Mouse (Mus musculus): Measurements from ENCODE around the gene Zfp667. TPM values are rescaled to one million over a fixed set of nuclear protein-coding genes. Genes with fewer than 3 reads are reported as not detected.

The Zfp667 gene
- polyA plus RNA-seq, 1 experiment, result 2.9 TPM

DNA sequence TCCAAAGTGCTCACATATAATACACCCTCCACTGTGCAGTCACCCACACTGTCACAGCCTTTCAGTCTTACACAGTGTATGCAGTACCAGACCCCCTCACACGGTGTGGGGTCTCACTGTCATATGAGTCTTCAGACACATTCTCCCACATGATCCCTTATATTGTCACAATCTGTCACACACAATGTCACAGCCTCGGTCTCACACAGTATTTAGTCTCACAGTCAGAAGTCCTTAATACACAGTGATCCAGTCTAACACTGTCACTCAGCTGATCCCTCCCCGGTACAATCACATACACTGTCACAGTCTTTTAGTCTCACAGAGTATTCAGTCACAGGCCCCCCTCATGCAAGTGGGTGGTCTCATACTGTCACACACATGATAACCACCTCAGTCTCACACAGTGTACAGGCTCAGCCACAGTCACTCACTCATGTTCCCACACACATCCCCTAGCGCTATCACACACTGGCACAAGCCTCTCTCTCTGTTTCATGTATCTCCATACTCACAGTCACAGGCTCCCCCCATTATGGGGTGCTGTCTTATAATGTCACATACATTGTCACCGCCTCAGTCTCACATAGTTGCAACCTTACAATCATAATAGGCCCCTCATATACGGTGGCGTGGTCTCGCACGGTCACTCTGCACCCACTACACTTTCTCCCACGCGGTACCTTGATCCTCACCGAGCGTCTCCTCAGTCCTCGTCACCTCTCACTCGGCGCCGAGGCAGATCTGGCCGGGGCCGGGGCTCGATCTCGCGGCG lies 44.3 kb downstream of the Zfp667 start:
- no peak for TF ChIP-seq CTCF (IDR thresholded peaks at IDR 0.05; ENCODE audit: low read depth, low read length)
- TF ChIP-seq POLR2A (IDR thresholded peaks at IDR 0.05; ENCODE audit: borderline replicate concordance, low read depth, low read length), result no peak
- no peak overlapping the region for H3K27ac ChIP-seq (ENCODE audit: insufficient read depth, low read depth, low read length)
- H3K4me1 ChIP-seq (ENCODE audit: control insufficient read depth, insufficient read depth, low read length), result no peaks in the 10 kb centered on the region
- H3K4me3 ChIP-seq (ENCODE audit: insufficient read depth, low read length), result peak overlapping the region; percentile 69

DNA sequence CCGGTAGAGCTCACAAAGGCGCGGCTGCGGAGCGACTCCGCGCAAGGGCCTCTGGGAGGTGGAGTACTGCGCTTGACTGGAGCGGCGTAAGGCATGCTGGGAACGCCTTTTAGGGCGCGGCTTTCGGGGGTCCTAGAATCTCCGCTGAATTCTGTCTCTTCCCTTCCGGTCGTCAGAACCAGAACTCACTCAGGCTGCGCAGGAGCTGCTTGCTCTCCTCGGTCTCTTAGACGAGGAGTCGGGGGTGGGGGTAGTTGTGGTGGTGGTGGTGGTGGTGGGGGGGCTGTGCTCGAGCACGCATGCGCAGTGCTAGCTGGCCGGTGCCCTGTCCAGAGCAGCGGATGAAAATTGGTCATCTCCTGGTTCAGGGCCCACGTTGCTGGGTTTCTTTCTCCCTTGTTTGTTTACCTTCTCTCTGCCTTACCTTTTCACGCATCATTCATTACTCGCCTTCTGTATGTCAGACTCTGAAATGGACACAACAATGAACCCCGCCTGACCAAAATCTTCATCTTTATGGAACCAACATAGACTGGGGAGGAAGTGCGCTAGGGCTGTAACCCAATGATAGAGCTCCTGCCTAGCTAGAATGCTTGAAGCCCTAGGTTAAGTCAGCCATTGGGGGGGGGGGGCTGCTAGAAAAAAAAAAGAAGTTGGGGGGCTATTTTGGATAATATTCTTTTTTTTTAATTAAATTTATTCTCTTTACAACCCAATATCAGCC lies 45.0 kb downstream of the Zfp667 start, which contains the start of gene Zfp583:
TSS of gene Zfp583 (minus strand) at position 53 of the 724 bp plus-strand sequence.
- TF ChIP-seq CTCF (IDR thresholded peaks at IDR 0.05; ENCODE audit: low read depth, low read length), result no peak
- TF ChIP-seq POLR2A (IDR thresholded peaks at IDR 0.05; ENCODE audit: borderline replicate concordance, low read depth, low read length), result no peak
- Histone ChIP-seq H3K27ac (ENCODE audit: insufficient read depth, low read depth, low read length) (0 out of 2 replicates have a peak within 1 kb of the TSS, but pooled peaks have one; percentile 29), H3K4me3 (ENCODE audit: insufficient read depth, low read length) (peak within 1 kb of the TSS; percentile 69), H3K4me1 (ENCODE audit: control insufficient read depth, insufficient read depth, low read length) (no peaks in the 10 kb centered on the region)

DNA sequence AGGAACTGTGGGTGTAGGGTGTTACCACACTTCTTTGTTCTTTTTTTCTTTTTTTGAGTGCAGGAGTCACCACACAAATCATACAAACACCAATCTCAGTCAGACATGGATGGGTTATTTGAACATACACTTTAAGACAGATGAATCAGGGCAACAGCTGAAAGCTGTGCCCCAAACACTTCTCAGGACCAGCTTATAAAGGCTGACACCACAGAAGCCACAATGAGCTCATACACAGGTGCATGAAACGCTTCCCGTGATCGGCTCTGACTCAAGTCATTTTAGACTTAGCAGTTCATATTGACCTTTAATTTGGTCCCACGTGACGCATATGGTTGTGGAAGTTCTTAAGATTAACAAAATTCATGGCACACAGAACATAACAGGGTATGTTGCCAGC lies 53.5 kb downstream of the Zfp667 start:
- no peak overlapping the region for H3K4me3 ChIP-seq (ENCODE audit: insufficient read depth, low read length)
- no peak overlapping the region for H3K27ac ChIP-seq (ENCODE audit: insufficient read depth, low read depth, low read length)
- TF ChIP-seq CTCF (IDR thresholded peaks at IDR 0.05; ENCODE audit: low read depth, low read length) (no peak), POLR2A (IDR thresholded peaks at IDR 0.05; ENCODE audit: borderline replicate concordance, low read depth, low read length) (no peak)
- no peaks in the 10 kb centered on the region for H3K4me1 ChIP-seq (ENCODE audit: control insufficient read depth, insufficient read depth, low read length)

DNA sequence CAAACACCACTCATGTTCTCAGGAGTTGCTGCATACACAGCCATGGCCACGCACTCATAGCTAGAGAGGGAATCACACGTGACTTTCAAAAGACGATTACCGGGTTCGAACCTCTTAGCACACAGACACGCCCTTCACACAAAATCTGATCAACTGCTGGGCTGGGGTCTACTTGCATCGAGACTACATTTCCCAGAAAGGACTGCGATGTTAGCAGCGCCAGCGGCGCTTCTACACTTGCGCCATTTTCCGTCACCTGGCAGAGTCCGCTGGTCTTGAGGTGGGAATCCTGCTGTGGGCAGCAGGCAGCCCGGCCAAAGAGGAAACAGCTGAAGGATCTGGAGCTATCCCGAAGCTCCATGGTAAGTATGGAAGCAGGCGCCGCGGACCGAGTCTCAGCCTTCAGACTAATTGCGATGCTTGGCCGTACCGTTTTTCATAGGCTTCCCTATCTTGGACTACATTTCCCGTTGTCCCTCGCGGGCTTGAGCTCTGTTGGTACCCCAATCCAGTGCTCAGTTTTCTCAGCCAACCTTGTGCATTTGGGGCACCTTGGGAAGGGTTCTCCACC lies 57.2 kb downstream of the Zfp667 start, which contains the start of gene Gm3854:
TSS of gene Gm3854 (plus strand) at position 259 of the 571 bp plus-strand sequence.
- no peak for TF ChIP-seq POLR2A (IDR thresholded peaks at IDR 0.05; ENCODE audit: borderline replicate concordance, low read depth, low read length)
- no peak for TF ChIP-seq CTCF (IDR thresholded peaks at IDR 0.05; ENCODE audit: low read depth, low read length)
- H3K4me3 ChIP-seq (ENCODE audit: insufficient read depth, low read length), result peak within 1 kb of the TSS; percentile 48
- no peaks in the 10 kb centered on the region for H3K4me1 ChIP-seq (ENCODE audit: control insufficient read depth, insufficient read depth, low read length)
- no peak within 1 kb of the TSS for H3K27ac ChIP-seq (ENCODE audit: insufficient read depth, low read depth, low read length)

DNA sequence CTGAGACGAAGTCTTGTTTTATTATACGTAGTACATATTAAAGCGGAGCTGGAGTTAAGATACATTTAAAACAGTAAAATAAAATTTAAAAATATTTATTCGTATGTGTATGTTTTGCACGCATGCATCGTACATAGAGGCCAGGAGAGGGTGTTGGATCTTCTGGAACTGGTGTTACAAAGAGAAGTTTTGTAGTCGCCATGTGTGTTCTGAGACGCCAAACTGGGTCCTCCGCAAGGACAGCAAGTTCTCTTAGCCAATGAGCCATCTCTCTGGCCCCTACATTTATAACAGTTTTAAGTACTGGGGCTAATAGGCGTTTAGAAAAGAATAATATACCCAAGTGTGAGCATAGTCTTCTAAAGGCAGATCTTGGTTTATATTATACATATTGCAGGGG lies 57.7 kb downstream of the Zfp667 start:
- H3K4me3 ChIP-seq (ENCODE audit: insufficient read depth, low read length), result no peak overlapping the region
- no peak overlapping the region for H3K27ac ChIP-seq (ENCODE audit: insufficient read depth, low read depth, low read length)
- no peaks in the 10 kb centered on the region for H3K4me1 ChIP-seq (ENCODE audit: control insufficient read depth, insufficient read depth, low read length)
- no peak for TF ChIP-seq POLR2A (IDR thresholded peaks at IDR 0.05; ENCODE audit: borderline replicate concordance, low read depth, low read length)
- no peak for TF ChIP-seq CTCF (IDR thresholded peaks at IDR 0.05; ENCODE audit: low read depth, low read length)

Other genes starting within 250 kb of the Zfp667 start
- gene Nlrp4c, start 241.4 kb upstream of the Zfp667 start, polyA plus RNA-seq (2012; ENCODE audit: insufficient read depth, insufficient read length, missing spikeins), result not detected in 2 replicates
- gene Zfp787, start 130.6 kb upstream of the Zfp667 start, polyA plus RNA-seq (2012; ENCODE audit: insufficient read depth, insufficient read length, missing spikeins), result 22.8 and 25.1 TPM in 2 replicates
- gene Zfp444, start 114.4 kb upstream of the Zfp667 start, polyA plus RNA-seq (2012; ENCODE audit: insufficient read depth, insufficient read length, missing spikeins), result 21.8 and 24.2 TPM in 2 replicates
- not detected in 2 replicates for gene Galp, start 89.5 kb upstream of the Zfp667 start, polyA plus RNA-seq (2012; ENCODE audit: insufficient read depth, insufficient read length, missing spikeins)
- gene Zscan5b, start 64.3 kb upstream of the Zfp667 start, polyA plus RNA-seq (2012; ENCODE audit: insufficient read depth, insufficient read length, missing spikeins), result not detected in 2 replicates
- not detected in 2 replicates for gene Epp13, start 33.9 kb upstream of the Zfp667 start, polyA plus RNA-seq (2012; ENCODE audit: insufficient read depth, insufficient read length, missing spikeins)
- 3.2 and 3.9 TPM in 2 replicates for gene Zfp583, start 44.7 kb downstream of the Zfp667 start, polyA plus RNA-seq (2012; ENCODE audit: insufficient read depth, insufficient read length, missing spikeins)
- gene Gm3854, start 57.2 kb downstream of the Zfp667 start, polyA plus RNA-seq (2012; ENCODE audit: insufficient read depth, insufficient read length, missing spikeins), result 0.31 TPM in 1 of 2 replicates, not detected in the other
- gene Zfp78, start 76.7 kb downstream of the Zfp667 start, polyA plus RNA-seq (2012; ENCODE audit: insufficient read depth, insufficient read length, missing spikeins), result 2.5 and 2.7 TPM in 2 replicates
- 8.7 and 9.5 TPM in 2 replicates for gene Zfp28, start 96.7 kb downstream of the Zfp667 start, polyA plus RNA-seq (2012; ENCODE audit: insufficient read depth, insufficient read length, missing spikeins)
- 0.25 TPM in 1 of 2 replicates, not detected in the other for gene Smim17, start 112.1 kb downstream of the Zfp667 start, polyA plus RNA-seq (2012; ENCODE audit: insufficient read depth, insufficient read length, missing spikeins)
- 0.17 TPM in 1 of 2 replicates, not detected in the other for gene Gm20715, start 123.7 kb downstream of the Zfp667 start, polyA plus RNA-seq (2012; ENCODE audit: insufficient read depth, insufficient read length, missing spikeins)
- not detected in 2 replicates for gene Olfr1344, start 152.1 kb downstream of the Zfp667 start, polyA plus RNA-seq (2012; ENCODE audit: insufficient read depth, insufficient read length, missing spikeins)
- gene Olfr1336, start 169.6 kb downstream of the Zfp667 start, polyA plus RNA-seq (2012; ENCODE audit: insufficient read depth, insufficient read length, missing spikeins), result 0.11 TPM in 1 of 2 replicates, not detected in the other
- not detected in 2 replicates for gene Olfr1346, start 180.5 kb downstream of the Zfp667 start, polyA plus RNA-seq (2012; ENCODE audit: insufficient read depth, insufficient read length, missing spikeins)
- not detected in 2 replicates for gene Olfr5, start 200.4 kb downstream of the Zfp667 start, polyA plus RNA-seq (2012; ENCODE audit: insufficient read depth, insufficient read length, missing spikeins)
- not detected in 2 replicates for gene Olfr1347, start 213.2 kb downstream of the Zfp667 start, polyA plus RNA-seq (2012; ENCODE audit: insufficient read depth, insufficient read length, missing spikeins)
- gene Olfr1348, start 222.2 kb downstream of the Zfp667 start, polyA plus RNA-seq (2012; ENCODE audit: insufficient read depth, insufficient read length, missing spikeins), result not detected in 2 replicates
- not detected in 2 replicates for gene Olfr1349, start 236.4 kb downstream of the Zfp667 start, polyA plus RNA-seq (2012; ENCODE audit: insufficient read depth, insufficient read length, missing spikeins)